Comparison of ENCODE assay signal across 8 mouse cellular contexts in the genomic region with DNA sequence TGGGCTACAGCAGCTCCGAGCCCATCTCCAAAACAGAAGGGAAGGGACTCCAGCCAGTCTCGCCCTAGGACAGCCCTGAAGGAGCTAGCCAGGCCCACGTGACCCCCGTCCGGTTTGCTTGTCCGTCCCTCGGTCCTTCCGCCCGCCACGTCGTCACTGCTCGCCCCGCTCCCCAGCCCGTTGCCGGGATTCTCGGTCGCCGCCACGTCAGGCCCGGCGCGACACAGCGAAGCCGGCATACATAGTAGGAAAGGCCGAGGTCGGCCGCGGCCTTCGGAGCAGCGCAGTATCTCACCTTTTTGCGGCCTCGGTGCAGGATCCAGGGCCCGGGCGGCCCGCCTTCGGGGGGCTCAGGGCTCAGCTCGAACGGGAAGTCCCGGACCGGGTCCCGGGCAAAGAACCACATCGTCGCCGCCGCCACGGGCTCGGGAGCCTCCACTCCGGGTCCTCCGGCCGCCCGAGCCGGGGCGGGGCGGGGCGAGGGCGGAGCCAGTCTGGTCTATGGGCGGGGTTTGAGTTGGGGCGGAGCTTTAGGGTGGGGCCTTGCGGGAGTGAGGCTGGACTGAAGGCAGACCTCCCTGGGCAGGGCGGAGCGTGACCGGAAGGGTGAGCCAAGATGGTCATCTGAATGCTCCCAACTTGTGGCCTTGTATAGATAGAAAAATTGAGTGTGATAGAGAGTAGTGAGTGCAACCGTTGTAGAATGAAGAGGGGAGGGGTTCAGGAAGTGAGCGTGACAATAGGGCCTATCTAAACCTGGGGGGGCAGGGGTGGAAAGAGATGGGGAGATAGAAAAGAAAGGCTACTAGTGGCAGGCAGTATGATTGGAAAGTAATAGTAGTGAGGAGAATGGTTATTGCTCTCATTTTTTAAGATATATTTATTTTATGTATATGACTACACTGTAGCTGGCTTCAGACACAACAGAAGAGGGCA. TPM values are rescaled to one million over a fixed set of nuclear protein-coding genes. Genes with fewer than 3 reads are reported as not detected.
DNase-seq lines count a peak whose midpoint lies in the region; ATAC-seq and TF ChIP-seq lines count a peak whose summit lies in the region.

A gene (minus strand): TSS at position 495 of the 936 bp plus-strand sequence.

- H3K4me2 ChIP-seq in CH12.LX (ENCODE audit: insufficient read depth, low read depth, poor library complexity, severe bottlenecking): peak within 1 kb of the TSS; percentile 68
- H3K4me2 ChIP-seq in forebrain, embryonic 13.5 days: peak within 1 kb of the TSS; percentile 94
- peak within 1 kb of the TSS; percentile 89 for H3K4me2 ChIP-seq in heart, postnatal 0 days (ENCODE audit: low read depth, low read length)
- peak within 1 kb of the TSS; percentile 88 for H3K4me2 ChIP-seq in liver, embryonic 15.5 days
- peak within 1 kb of the TSS; percentile 84 for H3K4me2 ChIP-seq in neural tube, embryonic 11.5 days (ENCODE audit: low read depth)
- H3K4me2 ChIP-seq in stomach, embryonic 16.5 days (ENCODE audit: low read depth, low read length): peak within 1 kb of the TSS; percentile 92

- H3K9me3 ChIP-seq in CH12.LX (replicated peaks; ENCODE audit: low read length): peaks cover 4% of the 10 kb centered on the region
- H3K9me3 ChIP-seq in forebrain, embryonic 13.5 days (replicated peaks): 0 out of 2 replicates have a peak, but pooled peaks cover 4% of the 10 kb centered on the region
- no peaks in the 10 kb centered on the region for H3K9me3 ChIP-seq in heart, postnatal 0 days (replicated peaks; ENCODE audit: control insufficient read depth, low read length)
- no peaks in the 10 kb centered on the region for H3K9me3 ChIP-seq in liver, embryonic 15.5 days (replicated peaks)
- H3K9me3 ChIP-seq in neural tube, embryonic 11.5 days (ENCODE audit: control insufficient read depth, low read length): no peaks in the 10 kb centered on the region
- no peaks in the 10 kb centered on the region for H3K9me3 ChIP-seq in stomach, embryonic 16.5 days (replicated peaks; ENCODE audit: control insufficient read depth, low read length)

- under 1% methylated on average over 64 of the region's 64 CpGs for WGBS in forebrain, embryonic 13.5 days
- under 1% methylated on average over 64 of the region's 64 CpGs for WGBS in heart, postnatal 0 days
- under 1% methylated on average over 64 of the region's 64 CpGs for WGBS in liver, embryonic 15.5 days (ENCODE audit: insufficient replicate concordance)
- 1% methylated on average over 63 of the region's 64 CpGs for WGBS in neural tube, embryonic 11.5 days
- WGBS in stomach, embryonic 16.5 days: under 1% methylated on average over 64 of the region's 64 CpGs

- peaks cover 6 to 21% of the 10 kb centered on the region in 2 experiments for H3K4me1 ChIP-seq in CH12.LX (ENCODE audit: control insufficient read depth in 1 of 2, insufficient read depth in 2 of 2)
- peaks cover 15% of the 10 kb centered on the region for H3K4me1 ChIP-seq in forebrain, embryonic 13.5 days
- peaks cover 11% of the 10 kb centered on the region for H3K4me1 ChIP-seq in heart, postnatal 0 days (ENCODE audit: control insufficient read depth, insufficient read depth)
- peaks cover 34% of the 10 kb centered on the region for H3K4me1 ChIP-seq in liver, embryonic 15.5 days (replicated peaks)
- H3K4me1 ChIP-seq in neural tube, embryonic 11.5 days (ENCODE audit: control insufficient read depth, insufficient read depth, low read length): peaks cover 10% of the 10 kb centered on the region
- peaks cover 11% of the 10 kb centered on the region for H3K4me1 ChIP-seq in stomach, embryonic 16.5 days (ENCODE audit: control insufficient read depth, insufficient read depth, low read length)

- TF ChIP-seq CTCF in CH12.LX (conservative IDR thresholded peaks at IDR 0.05 in 1 of 2, IDR thresholded peaks at IDR 0.05 in 1 of 2; ENCODE audit: low read depth in 2 of 2, low read length in 2 of 2): no peak
- no peak for TF ChIP-seq CTCF in heart, postnatal 0 days (IDR thresholded peaks at IDR 0.05; ENCODE audit: low read depth)

- in situ Hi-C loops in CH12.LX (cut with MboI; ENCODE audit: low pct_ligation_motif_present, low pct_unique_long_range_greater_than_20kb, low sequenced_read_pairs): loop anchor here (5.0 kb wide), 1 partner anchor 64 kb away; no protein-coding TSS in a partner anchor

- H3K79me2 ChIP-seq in CH12.LX (replicated peaks; ENCODE audit: control insufficient read depth, extremely low read depth, insufficient read depth, poor library complexity, severe bottlenecking): peaks cover 13% of the 10 kb centered on the region

- dilution Hi-C loops in CH12.LX (cut with MboI; ENCODE audit: extremely low pct_ligation_motif_present, extremely low pct_unique_long_range_greater_than_20kb, low sequenced_read_pairs): no loop called here

- TF ChIP-seq RAD21 in CH12.LX (IDR thresholded peaks at IDR 0.05; ENCODE audit: low read depth, low read length): no peak

- no peak for TF ChIP-seq EP300 in CH12.LX (IDR thresholded peaks at IDR 0.05; ENCODE audit: low read length)
- TF ChIP-seq EP300 in heart, postnatal 0 days (IDR thresholded peaks at IDR 0.05; ENCODE audit: low read depth): peak; percentile 6; the same call in 1 of the 2 replicates

- TF ChIP-seq POLR2A in CH12.LX (IDR thresholded peaks at IDR 0.05; ENCODE audit: low read depth, low read length): peak; percentile 81

- peak within 1 kb of the TSS; percentile 77 to 88 (median 85) for H3K4me3 ChIP-seq in CH12.LX (replicated peaks in 1 of 3; ENCODE audit: low read depth in 2 of 3, low read length in 2 of 3, poor library complexity in 1 of 3)
- peak within 1 kb of the TSS; percentile 76 for H3K4me3 ChIP-seq in forebrain, embryonic 13.5 days
- peak within 1 kb of the TSS; percentile 73 for H3K4me3 ChIP-seq in heart, postnatal 0 days (ENCODE audit: low read depth, low read length)
- peak within 1 kb of the TSS; percentile 77 for H3K4me3 ChIP-seq in liver, embryonic 15.5 days (replicated peaks)
- peak within 1 kb of the TSS; percentile 87 for H3K4me3 ChIP-seq in neural tube, embryonic 11.5 days (ENCODE audit: low read depth, low read length)
- H3K4me3 ChIP-seq in stomach, embryonic 16.5 days (replicated peaks; ENCODE audit: low read length): peak within 1 kb of the TSS; percentile 78

- peak within 1 kb of the TSS; percentile 12 for H3K27ac ChIP-seq in CH12.LX (ENCODE audit: insufficient read depth, low read depth)
- H3K27ac ChIP-seq in forebrain, embryonic 13.5 days: peak within 1 kb of the TSS; percentile 75
- peak within 1 kb of the TSS; percentile 84 for H3K27ac ChIP-seq in heart, postnatal 0 days (ENCODE audit: low read depth)
- peak within 1 kb of the TSS; percentile 80 for H3K27ac ChIP-seq in liver, embryonic 15.5 days (replicated peaks)
- peak within 1 kb of the TSS; percentile 49; the same call in 1 of the 2 replicates for H3K27ac ChIP-seq in neural tube, embryonic 11.5 days (ENCODE audit: low read depth, low read length)
- H3K27ac ChIP-seq in stomach, embryonic 16.5 days (ENCODE audit: low read length): peak within 1 kb of the TSS; percentile 93

- peak within 1 kb of the TSS; percentile 70 for H3K9ac ChIP-seq in CH12.LX (ENCODE audit: insufficient read depth, low read depth)
- H3K9ac ChIP-seq in forebrain, embryonic 13.5 days: peak within 1 kb of the TSS; percentile 87
- H3K9ac ChIP-seq in heart, postnatal 0 days (replicated peaks; ENCODE audit: low read depth, low read length): peak within 1 kb of the TSS; percentile 72
- H3K9ac ChIP-seq in liver, embryonic 15.5 days: peak within 1 kb of the TSS; percentile 84
- H3K9ac ChIP-seq in neural tube, embryonic 11.5 days (ENCODE audit: low read length): peak within 1 kb of the TSS; percentile 85
- peak within 1 kb of the TSS; percentile 98 for H3K9ac ChIP-seq in stomach, embryonic 16.5 days (ENCODE audit: low read length)

- peak; percentile 68 for DNase-seq in CH12.LX (ENCODE audit: extremely low read depth)
- peak; percentile 90 for DNase-seq in heart, postnatal 0 days (ENCODE audit: low spot score)
- peak; percentile 98 for DNase-seq in kidney, postnatal 4 days
- DNase-seq in neural tube, embryonic 11.5 days (ENCODE audit: low spot score): peak; percentile 94

- H3K36me3 ChIP-seq in CH12.LX (replicated peaks in 1 of 2; ENCODE audit: control insufficient read depth in 1 of 2, insufficient read depth in 1 of 2, low read length in 1 of 2): peaks cover 30 to 42% of the 10 kb centered on the region in 2 experiments
- H3K36me3 ChIP-seq in forebrain, embryonic 13.5 days (ENCODE audit: poor library complexity, severe bottlenecking): peaks cover 37% of the 10 kb centered on the region
- peaks cover 32% of the 10 kb centered on the region for H3K36me3 ChIP-seq in heart, postnatal 0 days (replicated peaks; ENCODE audit: control insufficient read depth, insufficient read depth, low read length)
- H3K36me3 ChIP-seq in liver, embryonic 15.5 days (replicated peaks): peaks cover 27% of the 10 kb centered on the region
- H3K36me3 ChIP-seq in neural tube, embryonic 11.5 days (ENCODE audit: control insufficient read depth, insufficient read depth, low read length): peaks cover 6% of the 10 kb centered on the region
- 0 out of 2 replicates have a peak, but pooled peaks cover 6% of the 10 kb centered on the region for H3K36me3 ChIP-seq in stomach, embryonic 16.5 days (ENCODE audit: control insufficient read depth, insufficient read depth, low read length)

- peak; percentile 89; the same call in 1 of the 2 replicates for ATAC-seq in cerebellum, adult (ENCODE audit: insufficient number of reproducible peaks, low FRiP score, low TSS enrichment)
- ATAC-seq in forebrain, embryonic 13.5 days: peak; percentile 97
- peak; percentile 99 for ATAC-seq in heart, postnatal 0 days (ENCODE audit: insufficient read depth, low read depth)
- ATAC-seq in liver, embryonic 15.5 days (ENCODE audit: insufficient read depth): peak; percentile 93
- ATAC-seq in neural tube, embryonic 11.5 days (ENCODE audit: insufficient read depth, low FRiP score, low TSS enrichment): peak; percentile 97
- peak; percentile 99 for ATAC-seq in stomach, embryonic 16.5 days (ENCODE audit: insufficient read depth, low FRiP score)

- H3K27me3 ChIP-seq in CH12.LX (replicated peaks): no peaks in the 10 kb centered on the region
- 0 out of 2 replicates have a peak, but pooled peaks cover 2% of the 10 kb centered on the region for H3K27me3 ChIP-seq in forebrain, embryonic 13.5 days
- no peaks in the 10 kb centered on the region for H3K27me3 ChIP-seq in heart, postnatal 0 days (ENCODE audit: control insufficient read depth, insufficient read depth, low read length)
- peaks cover 5% of the 10 kb centered on the region; the same call in 1 of the 2 replicates for H3K27me3 ChIP-seq in liver, embryonic 15.5 days
- H3K27me3 ChIP-seq in neural tube, embryonic 11.5 days (ENCODE audit: control insufficient read depth, insufficient read depth, low read length): no peaks in the 10 kb centered on the region
- H3K27me3 ChIP-seq in stomach, embryonic 16.5 days (ENCODE audit: control insufficient read depth, insufficient read depth, low read length): no peaks in the 10 kb centered on the region

RNA-seq across cellular contexts. Expression of the gene that starts here (rescaled TPM):
- 49.8 and 55.0 TPM in 2 replicates for total RNA-seq in CH12.LX (2012; rRNA removed)
- 35.1 and 37.6 TPM in 2 replicates for total RNA-seq in CH12.LX (2014; rRNA removed)
- 49.1 and 56.1 TPM in 2 replicates for polyA plus RNA-seq in CH12.LX (2012; ENCODE audit: insufficient read length, low read depth)
- 56.4 and 62.6 TPM in 2 replicates for polyA plus RNA-seq in forebrain, embryonic 13.5 days (2015; fragmentation: Nextera tagmentation; extraction: Ambion mirVana)
- 78.0 and 82.4 TPM in 2 replicates for total RNA-seq in heart, postnatal 0 days (2014; rRNA removed; ENCODE audit: low replicate concordance)
- 46.1 and 47.1 TPM in 2 replicates for polyA plus RNA-seq in heart, postnatal 0 days (2015; fragmentation: Nextera tagmentation; extraction: Ambion mirVana)
- polyA plus RNA-seq in liver, embryonic 15.5 days (2015; fragmentation: Nextera tagmentation; extraction: Ambion mirVana): 21.1 and 24.4 TPM in 2 replicates
- 63.9 and 67.4 TPM in 2 replicates for polyA plus RNA-seq in neural tube, embryonic 11.5 days (2014; fragmentation: Nextera tagmentation; extraction: Ambion mirVana)
- polyA plus RNA-seq in stomach, embryonic 16.5 days (2015; fragmentation: Nextera tagmentation; extraction: Ambion mirVana): 66.3 and 67.8 TPM in 2 replicates

Comparison
In these comparisons a context has a peak if more than half of its experiments do, and no peak if none do; other contexts are left out.
1. Peak in every context shown above with its lines: DNase-seq, ATAC-seq, H3K4me3 ChIP-seq and H3K27ac ChIP-seq.
2. H3K27ac ChIP-seq: peak in every context shown above with its lines; median percentile 93 in stomach, embryonic 16.5 days; 84 in heart, postnatal 0 days; 80 in liver, embryonic 15.5 days; 75 in forebrain, embryonic 13.5 days; 49 in neural tube, embryonic 11.5 days; 12 in CH12.LX.